Mouse (Mus musculus) E14TG2a.4 (cell line): ENCODE data around the gene Clec9a.

Experiments
- CTCF ChIP-seq: conservative IDR thresholded peaks from 2 replicates; pipeline ENCODE4 v1.5.1; 2014; ENCODE audit warnings: low read length
- NANOG ChIP-seq: IDR thresholded peaks from 2 replicates; pipeline ENCODE4 v1.6.1; 2014; ENCODE audit warnings: borderline replicate concordance, low read length, mixed read lengths

- TF ChIP-seq CTCF = no peak
- no peak for TF ChIP-seq NANOG
Measured at GRCm38 (mm10) chr6:129408562-129408961, at the start of gene Clec9a.
